Mouse (Mus musculus): ENCODE results near the gene Ap1s3. TPM values are rescaled to one million over a fixed set of nuclear protein-coding genes. Genes with fewer than 3 reads are reported as not detected.

Gene Ap1s3
- total RNA-seq, 2 experiments from 2014 or later, result 2.0 to 3.3 TPM

- DNase-seq (ENCODE audit: low spot score in 2 of 2), result no peak
- TF ChIP-seq CTCF (conservative IDR thresholded peaks at IDR 0.05), result no peak
- 0 out of 2 replicates have a peak overlapping the region, but pooled peaks have one; percentile 14 for H3K27ac ChIP-seq
These were observed 25.2 kb upstream of the Ap1s3 start for GRCm38 (mm10) chr1:79696933-79697332.

GRCm38 (mm10) chr1:79692482-79692881 is 20.7 kb upstream of the Ap1s3 start:
- no peak for DNase-seq (ENCODE audit: low spot score in 2 of 2)
- Histone ChIP-seq H3K4me3 (no peak overlapping the region), H3K27ac (no peak overlapping the region)
- TF ChIP-seq CTCF (conservative IDR thresholded peaks at IDR 0.05), result no peak

More at GRCm38 (mm10) chr1:79696933-79697332, 25.2 kb upstream of the Ap1s3 start:
- H3K4me3 ChIP-seq, result no peak overlapping the region

GRCm38 (mm10) chr1:79687254-79687653 is 15.5 kb upstream of the Ap1s3 start:
- no peak for DNase-seq (ENCODE audit: low spot score in 2 of 2)
- TF ChIP-seq CTCF (conservative IDR thresholded peaks at IDR 0.05), result no peak
- Histone ChIP-seq H3K4me3 (no peak overlapping the region), H3K27ac (no peak overlapping the region)

- Histone ChIP-seq H3K27ac (no peak overlapping the region), H3K4me3 (no peak overlapping the region)
- no peak for TF ChIP-seq CTCF (conservative IDR thresholded peaks at IDR 0.05)
- no peak for DNase-seq (ENCODE audit: low spot score in 2 of 2)
These were observed 12.3 kb upstream of the Ap1s3 start for GRCm38 (mm10) chr1:79684027-79684426.

GRCm38 (mm10) chr1:79682936-79683335 is 11.2 kb upstream of the Ap1s3 start:
- DNase-seq (ENCODE audit: low spot score in 2 of 2), result no peak
- Histone ChIP-seq H3K27ac (no peak overlapping the region), H3K4me3 (no peak overlapping the region)
- peak; percentile 85 for TF ChIP-seq CTCF (conservative IDR thresholded peaks at IDR 0.05)

- H3K27ac ChIP-seq, result no peak overlapping the region
- no peak for TF ChIP-seq CTCF (conservative IDR thresholded peaks at IDR 0.05)
- no peak for DNase-seq (ENCODE audit: low spot score in 2 of 2)
- no peak overlapping the region for H3K4me3 ChIP-seq
These were observed 9.0 kb upstream of the Ap1s3 start for GRCm38 (mm10) chr1:79680777-79681176.

GRCm38 (mm10) chr1:79678117-79678684 is 6.4 kb upstream of the Ap1s3 start:
- H3K4me3 ChIP-seq, result no peak overlapping the region
- no peak overlapping the region for H3K27ac ChIP-seq
- no peak for TF ChIP-seq CTCF (conservative IDR thresholded peaks at IDR 0.05)
- no peak for DNase-seq (ENCODE audit: low spot score in 2 of 2)

GRCm38 (mm10) chr1:79675716-79676115 is 3.9 kb upstream of the Ap1s3 start:
- Histone ChIP-seq H3K4me3 (no peak overlapping the region), H3K27ac (no peak overlapping the region)
- no peak for DNase-seq (ENCODE audit: low spot score in 2 of 2)
- no peak for TF ChIP-seq CTCF (conservative IDR thresholded peaks at IDR 0.05)

GRCm38 (mm10) chr1:79671196-79671542 is 603 bp downstream of the Ap1s3 start:
- TF ChIP-seq CTCF (conservative IDR thresholded peaks at IDR 0.05), result no peak
- Histone ChIP-seq H3K4me3 (peak overlapping the region; percentile 74), H3K27ac (no peak overlapping the region)
- no peak for DNase-seq (ENCODE audit: low spot score in 2 of 2)

GRCm38 (mm10) chr1:79669419-79669974 is 2.3 kb downstream of the Ap1s3 start:
- no peak for TF ChIP-seq CTCF (conservative IDR thresholded peaks at IDR 0.05)
- no peak overlapping the region for H3K4me3 ChIP-seq

GRCm38 (mm10) chr1:79664911-79665310 is 6.9 kb downstream of the Ap1s3 start:
- no peak for TF ChIP-seq CTCF (conservative IDR thresholded peaks at IDR 0.05)
- Histone ChIP-seq H3K27ac (no peak overlapping the region), H3K4me3 (no peak overlapping the region)
- no peak for DNase-seq (ENCODE audit: low spot score in 2 of 2)

More at GRCm38 (mm10) chr1:79669419-79669974, 2.3 kb downstream of the Ap1s3 start:
- no peak overlapping the region for H3K27ac ChIP-seq
- DNase-seq (ENCODE audit: low spot score in 2 of 2), result no peak

GRCm38 (mm10) chr1:79659598-79659997 is 12.2 kb downstream of the Ap1s3 start:
- no peak for TF ChIP-seq CTCF (conservative IDR thresholded peaks at IDR 0.05)
- no peak for DNase-seq (ENCODE audit: low spot score in 2 of 2)
- Histone ChIP-seq H3K27ac (no peak overlapping the region), H3K4me3 (no peak overlapping the region)

- no peak overlapping the region for H3K4me3 ChIP-seq
- no peak for DNase-seq (ENCODE audit: low spot score in 2 of 2)
- no peak for TF ChIP-seq CTCF (conservative IDR thresholded peaks at IDR 0.05)
- no peak overlapping the region for H3K27ac ChIP-seq
These were observed 14.4 kb downstream of the Ap1s3 start for GRCm38 (mm10) chr1:79657411-79657810.

GRCm38 (mm10) chr1:79655819-79656555 is 15.8 kb downstream of the Ap1s3 start:
- no peak for TF ChIP-seq CTCF (conservative IDR thresholded peaks at IDR 0.05)
- Histone ChIP-seq H3K27ac (no peak overlapping the region), H3K4me3 (no peak overlapping the region)
- DNase-seq (ENCODE audit: low spot score in 2 of 2), result no peak
